ENCODE assay signal across 19 mouse cellular contexts in genomic region chr16:52079475-52079823, GRCm38 (mm10). TPM values are rescaled to one million over a fixed set of nuclear protein-coding genes. Genes with fewer than 3 reads are reported as not detected.
DNase-seq lines count a peak whose midpoint lies in the region; ATAC-seq and TF ChIP-seq lines count a peak whose summit lies in the region.
"Had no signal": no experiment of that assay in that cellular context is flagged by ENCODE, and none has a peak within 500 bp of the region (broad histone marks: within the 10 kb centered on the region; RNA-seq: fewer than 3 reads in every experiment).

No protein-coding gene starts in this region.

- H3K4me2 ChIP-seq in heart, embryonic 16.5 days (ENCODE audit: low read depth, low read length) = no peak overlapping the region
- H3K4me2 ChIP-seq in lung, postnatal 0 days (replicated peaks; ENCODE audit: low read depth, low read length) = no peak overlapping the region
- no peak overlapping the region for H3K4me2 ChIP-seq in stomach, postnatal 0 days (replicated peaks; ENCODE audit: low read depth)
- H3K4me2 ChIP-seq: embryonic facial prominence, embryonic 13.5 days; limb, embryonic 13.5 days had no signal

- 79% methylated on average over 8 of the region's 8 CpGs for WGBS in heart, embryonic 16.5 days
- WGBS in lung, postnatal 0 days = 76% methylated on average over 8 of the region's 8 CpGs
- 50% methylated on average over 8 of the region's 8 CpGs for WGBS in stomach, postnatal 0 days

- no peaks in the 10 kb centered on the region for H3K36me3 ChIP-seq in heart, embryonic 16.5 days (ENCODE audit: control insufficient read depth, insufficient read depth)
- H3K36me3 ChIP-seq in lung, postnatal 0 days (ENCODE audit: insufficient read depth, low read length) = no peaks in the 10 kb centered on the region
- no peaks in the 10 kb centered on the region for H3K36me3 ChIP-seq in stomach, postnatal 0 days (ENCODE audit: control insufficient read depth, insufficient read depth, low read length)
- H3K36me3 ChIP-seq: embryonic facial prominence, embryonic 13.5 days; limb, embryonic 13.5 days had no signal

- H3K4me1 ChIP-seq in heart, embryonic 16.5 days (ENCODE audit: control insufficient read depth, insufficient read depth, low read length) = peaks cover 41% of the 10 kb centered on the region
- peaks cover 16% of the 10 kb centered on the region; the same call in 1 of the 2 replicates for H3K4me1 ChIP-seq in lung, postnatal 0 days (ENCODE audit: insufficient read depth, low read depth, low read length)
- H3K4me1 ChIP-seq in stomach, postnatal 0 days (replicated peaks; ENCODE audit: control insufficient read depth, insufficient read depth) = 0 out of 2 replicates have a peak, but pooled peaks cover 3% of the 10 kb centered on the region

- H3K9ac ChIP-seq in heart, embryonic 16.5 days (ENCODE audit: low read length) = 0 out of 2 replicates have a peak overlapping the region, but pooled peaks have one; percentile 7
- H3K9ac ChIP-seq in lung, postnatal 0 days (replicated peaks; ENCODE audit: low read depth) = no peak overlapping the region
- no peak overlapping the region for H3K9ac ChIP-seq in stomach, postnatal 0 days (ENCODE audit: low read length)
- H3K9ac ChIP-seq: embryonic facial prominence, embryonic 13.5 days; limb, embryonic 13.5 days had no signal

- DNase-seq in adrenal gland, adult 2 months = peak; percentile 61
- no peak for DNase-seq in adrenal gland, postnatal 4 days (ENCODE audit: low spot score in 2 of 2)
- DNase-seq in heart, adult 9 months (ENCODE audit: low spot score in 2 of 2) = no peak
- DNase-seq in lung, postnatal 0 days (ENCODE audit: low spot score) = no peak
- DNase-seq in lung, postnatal 4 days = no peak
- DNase-seq in stomach, postnatal 0 days (ENCODE audit: low spot score) = no peak
- no peak for DNase-seq in ovary, postnatal 36 days (ENCODE audit: low spot score)
- DNase-seq: cerebellum, adult 11 months; heart, postnatal 36 days; lung, adult 2 months; right cerebral cortex, postnatal 4 days; thymus, postnatal 14 days had no signal

- H3K9me3 ChIP-seq in heart, embryonic 16.5 days (replicated peaks; ENCODE audit: control insufficient read depth, low read length) = no peaks in the 10 kb centered on the region
- no peaks in the 10 kb centered on the region for H3K9me3 ChIP-seq in lung, postnatal 0 days (ENCODE audit: low read length)
- H3K9me3 ChIP-seq in stomach, postnatal 0 days (ENCODE audit: control insufficient read depth, low read length) = no peaks in the 10 kb centered on the region
- H3K9me3 ChIP-seq: embryonic facial prominence, embryonic 13.5 days; limb, embryonic 13.5 days had no signal

- TF ChIP-seq EP300 in lung, postnatal 0 days (IDR thresholded peaks at IDR 0.05) = no peak
- no peak for TF ChIP-seq EP300 in stomach, postnatal 0 days (optimal IDR thresholded peaks at IDR 0.05)

- no peak for TF ChIP-seq CTCF in lung, postnatal 0 days (IDR thresholded peaks at IDR 0.05)
- no peak for TF ChIP-seq CTCF in stomach, postnatal 0 days (IDR thresholded peaks at IDR 0.05; ENCODE audit: low read depth)

- H3K27me3 ChIP-seq in heart, embryonic 16.5 days (ENCODE audit: control insufficient read depth, insufficient read depth, low read length) = no peaks in the 10 kb centered on the region
- H3K27me3 ChIP-seq in lung, postnatal 0 days (replicated peaks; ENCODE audit: insufficient read depth, low read length) = no peaks in the 10 kb centered on the region
- no peaks in the 10 kb centered on the region for H3K27me3 ChIP-seq in stomach, postnatal 0 days (ENCODE audit: control insufficient read depth, insufficient read depth, low read length)
- H3K27me3 ChIP-seq: embryonic facial prominence, embryonic 13.5 days; limb, embryonic 13.5 days; Patski had no signal

- H3K4me3 ChIP-seq in heart, embryonic 16.5 days (ENCODE audit: low read length) = no peak overlapping the region
- H3K4me3 ChIP-seq in lung, postnatal 0 days (ENCODE audit: low read depth, low read length) = no peak overlapping the region
- no peak overlapping the region for H3K4me3 ChIP-seq in stomach, postnatal 0 days (ENCODE audit: low read depth, low read length)
- H3K4me3 ChIP-seq: embryonic facial prominence, embryonic 13.5 days; limb, embryonic 13.5 days had no signal

- no peak for ATAC-seq in heart, embryonic 16.5 days (replicated peaks; ENCODE audit: extremely low read depth, insufficient read depth, low FRiP score)
- ATAC-seq in lung, postnatal 0 days = no peak
- ATAC-seq in stomach, postnatal 0 days (ENCODE audit: low FRiP score, low TSS enrichment) = peak; percentile 80
- ATAC-seq: CD4-positive, CD25-positive, alpha-beta regulatory T cell, adult 4 months; forebrain, embryonic 14.5 days; Patski had no signal

- H3K27ac ChIP-seq in heart, embryonic 16.5 days (ENCODE audit: low read length) = peak overlapping the region; percentile 53
- H3K27ac ChIP-seq in lung, postnatal 0 days (ENCODE audit: low read length) = peak overlapping the region; percentile 5; the same call in 1 of the 2 replicates
- H3K27ac ChIP-seq in stomach, postnatal 0 days (replicated peaks) = peak overlapping the region; percentile 70
- H3K27ac ChIP-seq: embryonic facial prominence, embryonic 13.5 days; hindbrain, postnatal 0 days; limb, embryonic 13.5 days had no signal

RNA-seq across cellular contexts. Expression of gene Cblb, which starts 48.4 kb away (rescaled TPM):
- total RNA-seq in adrenal gland, adult 2 months (2021) = 10 to 100 TPM; 26.8 to 39.4 TPM
- polyA plus RNA-seq in adrenal gland, adult 2 months (2012; rRNA removed) = 7.8 and 8.3 TPM in 2 replicates
- 10 to 100 TPM; 24.4 to 27.1 TPM for total RNA-seq in adrenal gland, postnatal 4 days (2021)
- 10.5 and 12.0 TPM in 2 replicates for polyA plus RNA-seq in heart, embryonic 16.5 days (2015; fragmentation: Nextera tagmentation; extraction: Ambion mirVana)
- 8.4 and 8.7 TPM in 2 replicates for polyA plus RNA-seq in lung, postnatal 0 days (2015; fragmentation: Nextera tagmentation; extraction: Ambion mirVana)
- 4.0 and 4.3 TPM in 2 replicates for polyA plus RNA-seq in stomach, postnatal 0 days (2015; fragmentation: Nextera tagmentation; extraction: Ambion mirVana)

Comparison
In these comparisons a context has a peak if more than half of its experiments do, and no peak if none do; other contexts are left out.
1. H3K27ac ChIP-seq: peak in every context shown above with its lines; median percentile 70 in stomach, postnatal 0 days; 53 in heart, embryonic 16.5 days; 5 in lung, postnatal 0 days.